Mouse (Mus musculus): ENCODE data around the gene Smyd2. TPM values are rescaled to one million over a fixed set of nuclear protein-coding genes. Genes with fewer than 3 reads are reported as not detected.

Smyd2 gene
- polyA plus RNA-seq, 1 experiment from 2014 or later = 92.6 TPM

DNA sequence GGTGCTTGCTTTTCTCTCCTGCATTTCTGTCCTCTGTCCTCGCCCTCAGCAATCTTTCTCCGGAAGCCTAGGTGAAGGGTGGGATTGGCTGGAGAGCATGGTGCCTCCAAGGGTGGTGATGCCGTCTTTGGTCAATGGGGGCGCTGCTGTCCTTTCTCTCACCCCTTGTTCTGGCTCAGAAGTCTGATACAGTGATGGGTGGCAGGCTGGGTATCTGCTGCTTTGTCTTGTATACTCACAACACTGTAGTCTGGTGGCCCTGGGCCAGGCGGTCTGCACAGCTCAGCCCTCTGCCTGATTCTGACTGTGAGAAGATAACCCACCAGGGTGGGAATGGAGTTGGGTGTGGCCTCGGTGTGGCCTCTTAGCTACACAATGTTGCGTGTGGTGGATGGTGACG is 51.6 kb downstream of the Smyd2 start:
- Histone ChIP-seq H3K9me3 (replicated peaks) (no peaks in the 10 kb centered on the region), H3K9ac (replicated peaks) (no peak overlapping the region), H3K27me3 (replicated peaks) (no peaks in the 10 kb centered on the region), H3K4me1 (peaks cover 26% of the 10 kb centered on the region), H3K4me3 (replicated peaks) (no peak overlapping the region), H3K27ac (replicated peaks) (no peak overlapping the region), H3K4me2 (no peak overlapping the region), H3K36me3 (no peaks in the 10 kb centered on the region)
- no peak for ATAC-seq (ENCODE audit: low FRiP score)
- WGBS = 85% methylated on average over 8 of the region's 8 CpGs

DNA sequence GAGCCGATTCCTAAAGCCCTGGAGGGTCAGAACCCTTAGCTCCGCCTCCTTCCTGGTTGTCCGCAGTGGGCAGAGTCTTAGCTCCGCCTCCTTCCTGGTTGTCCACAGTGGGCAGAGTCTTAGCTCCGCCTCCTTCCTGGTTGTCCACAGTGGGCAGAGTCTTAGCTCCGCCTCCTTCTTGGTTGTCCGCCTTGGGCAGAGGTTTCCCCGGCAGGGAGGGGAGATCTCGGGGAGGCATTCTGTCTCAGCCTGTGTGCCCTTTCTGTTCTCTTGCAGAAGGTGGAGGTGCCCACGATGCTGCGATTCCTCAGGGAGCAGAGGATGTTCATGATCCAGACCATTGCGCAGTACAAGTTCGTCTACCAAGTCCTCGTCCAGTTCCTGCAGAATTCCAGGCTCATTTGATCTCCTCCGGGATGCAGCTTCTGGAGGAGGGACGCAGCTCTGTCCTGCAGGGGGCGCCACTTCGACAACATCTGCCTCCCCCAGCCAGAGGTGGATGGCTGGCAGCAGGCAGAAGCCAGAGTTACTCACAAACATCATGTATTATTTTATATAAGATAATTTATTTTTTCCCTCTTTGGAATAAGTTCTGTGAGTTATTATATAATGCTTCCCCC is 52.4 kb downstream of the Smyd2 start:
- Histone ChIP-seq H3K9me3 (replicated peaks) (no peaks in the 10 kb centered on the region), H3K4me3 (replicated peaks) (no peak overlapping the region), H3K27me3 (replicated peaks) (no peaks in the 10 kb centered on the region), H3K4me1 (peaks cover 25% of the 10 kb centered on the region), H3K4me2 (no peak overlapping the region), H3K36me3 (no peaks in the 10 kb centered on the region), H3K9ac (replicated peaks) (no peak overlapping the region), H3K27ac (replicated peaks) (no peak overlapping the region)
- WGBS = 93% methylated on average over 18 of the region's 18 CpGs
- ATAC-seq (ENCODE audit: low FRiP score) = no peak

GRCm38 (mm10) chr1:189868036-189868435 is 54.1 kb downstream of the Smyd2 start:
- Histone ChIP-seq H3K4me1 (peaks cover 28% of the 10 kb centered on the region), H3K27me3 (replicated peaks) (no peaks in the 10 kb centered on the region), H3K4me2 (no peak overlapping the region), H3K36me3 (no peaks in the 10 kb centered on the region), H3K4me3 (replicated peaks) (no peak overlapping the region), H3K9me3 (replicated peaks) (no peaks in the 10 kb centered on the region), H3K9ac (replicated peaks) (no peak overlapping the region), H3K27ac (replicated peaks) (no peak overlapping the region)
- ATAC-seq (ENCODE audit: low FRiP score) = no peak
- WGBS = 84% methylated on average over 10 of the region's 10 CpGs

DNA sequence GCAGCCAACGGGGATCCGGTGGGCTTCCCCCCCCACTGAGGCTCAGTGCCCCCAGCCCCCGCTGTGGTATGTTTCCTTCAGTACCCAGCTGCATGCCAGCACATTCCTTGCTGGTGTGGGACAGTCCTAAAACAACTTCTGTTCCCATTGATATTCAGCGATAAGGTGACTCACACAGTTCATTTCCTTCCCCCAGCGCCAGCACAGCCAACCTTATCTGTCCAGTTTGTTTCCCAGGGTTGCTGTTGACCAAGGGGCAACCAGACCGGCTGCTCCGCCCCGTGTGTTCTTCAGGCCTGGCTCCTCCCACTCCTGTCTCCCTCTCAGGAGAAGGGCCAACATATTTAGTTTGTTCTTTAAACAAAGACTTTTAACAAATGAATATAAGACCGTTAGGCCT is 54.7 kb downstream of the Smyd2 start:
- no peaks in the 10 kb centered on the region for H3K36me3 ChIP-seq
- no peak overlapping the region for H3K27ac ChIP-seq (replicated peaks)
- 69% methylated on average over 9 of the region's 9 CpGs for WGBS
- no peak for ATAC-seq (ENCODE audit: low FRiP score)
- no peaks in the 10 kb centered on the region for H3K9me3 ChIP-seq (replicated peaks)
- no peak overlapping the region for H3K4me3 ChIP-seq (replicated peaks)
- H3K4me1 ChIP-seq = peaks cover 23% of the 10 kb centered on the region
- H3K9ac ChIP-seq (replicated peaks) = no peak overlapping the region
- no peaks in the 10 kb centered on the region for H3K27me3 ChIP-seq (replicated peaks)
- no peak overlapping the region for H3K4me2 ChIP-seq

DNA sequence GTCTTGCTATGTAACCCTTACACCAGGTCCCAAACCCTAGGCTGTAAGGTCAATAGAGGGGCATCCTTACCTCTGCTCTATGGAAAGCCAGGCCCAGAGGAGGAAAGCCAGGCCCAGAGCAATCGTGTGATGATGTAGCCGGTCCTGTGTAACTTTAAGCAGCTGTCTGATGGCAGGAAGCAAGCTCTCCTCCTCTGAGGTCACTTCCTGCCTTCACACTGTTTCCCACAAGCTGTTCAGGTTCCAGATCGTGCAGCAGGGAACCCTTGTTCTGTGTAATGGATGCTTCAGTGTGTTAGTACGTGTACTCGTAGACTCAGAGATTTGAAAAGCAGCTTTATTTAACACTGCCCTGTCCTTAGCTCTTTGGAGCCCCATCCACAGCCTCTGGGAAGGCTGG is 55.1 kb downstream of the Smyd2 start:
- WGBS = 73% methylated on average over 5 of the region's 5 CpGs
- Histone ChIP-seq H3K27me3 (replicated peaks) (no peaks in the 10 kb centered on the region), H3K9me3 (replicated peaks) (no peaks in the 10 kb centered on the region), H3K4me3 (replicated peaks) (no peak overlapping the region), H3K36me3 (no peaks in the 10 kb centered on the region), H3K4me2 (no peak overlapping the region), H3K4me1 (peaks cover 18% of the 10 kb centered on the region), H3K27ac (replicated peaks) (no peak overlapping the region), H3K9ac (replicated peaks) (no peak overlapping the region)
- ATAC-seq (ENCODE audit: low FRiP score) = no peak

DNA sequence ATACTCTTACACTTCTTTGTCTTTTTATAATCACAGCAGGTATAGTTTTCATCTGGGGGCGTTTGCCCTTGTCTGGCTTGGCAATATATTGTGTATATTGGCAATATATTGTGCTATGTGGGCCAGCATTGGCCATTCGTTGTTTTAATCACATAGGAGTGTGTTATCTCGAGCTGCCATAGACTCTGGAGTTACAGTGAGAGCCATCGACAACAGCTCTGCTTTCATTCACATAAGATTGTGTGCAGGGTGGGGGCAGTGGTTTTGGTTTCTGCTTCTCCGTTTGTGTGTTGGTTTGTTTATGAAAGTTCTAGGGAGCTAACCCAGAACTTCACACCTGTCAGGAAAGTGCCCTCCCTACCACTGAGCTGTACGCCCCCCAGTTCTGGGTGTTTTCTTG is 55.5 kb downstream of the Smyd2 start:
- WGBS = 83% methylated on average over 6 of the region's 6 CpGs
- Histone ChIP-seq H3K4me2 (no peak overlapping the region), H3K36me3 (no peaks in the 10 kb centered on the region), H3K9ac (replicated peaks) (no peak overlapping the region), H3K4me3 (replicated peaks) (no peak overlapping the region), H3K27me3 (replicated peaks) (no peaks in the 10 kb centered on the region), H3K4me1 (peaks cover 14% of the 10 kb centered on the region), H3K9me3 (replicated peaks) (no peaks in the 10 kb centered on the region), H3K27ac (replicated peaks) (no peak overlapping the region)
- ATAC-seq (ENCODE audit: low FRiP score) = no peak

DNA sequence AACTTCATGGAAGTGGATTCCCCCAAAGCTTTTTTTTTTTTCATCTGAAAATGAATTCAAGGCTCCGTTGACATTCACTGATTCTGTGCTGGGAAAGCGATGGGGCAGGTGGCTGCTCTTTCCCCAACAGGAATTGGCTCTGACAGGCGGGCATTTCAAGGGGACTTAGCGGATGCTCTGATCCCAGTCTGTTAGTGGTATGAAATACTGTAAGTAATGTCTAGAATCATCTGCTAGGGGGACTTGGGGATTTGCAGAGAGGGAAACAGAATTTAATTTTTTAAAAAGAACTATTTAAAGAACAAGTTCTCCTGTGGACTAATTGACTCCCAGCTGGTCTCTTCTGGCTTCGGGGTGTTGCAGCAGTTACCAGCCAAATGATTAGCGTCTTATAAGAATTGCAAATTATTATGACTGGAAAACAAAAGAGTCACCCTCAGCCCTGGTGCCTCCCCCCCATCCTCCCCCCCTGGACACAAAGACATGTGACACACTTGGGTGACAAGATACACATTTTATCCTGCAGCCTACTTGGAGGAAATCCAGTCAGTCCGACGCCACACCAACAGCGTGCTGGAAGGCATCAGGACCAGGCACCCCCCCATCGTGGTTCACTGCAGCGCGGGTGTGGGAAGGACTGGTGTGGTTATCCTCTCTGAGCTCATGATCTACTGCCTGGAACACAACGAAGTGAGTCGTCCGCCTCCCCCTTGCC is 57.2 kb downstream of the Smyd2 start:
- no peaks in the 10 kb centered on the region for H3K27me3 ChIP-seq (replicated peaks)
- ATAC-seq (ENCODE audit: low FRiP score) = no peak
- peaks cover 14% of the 10 kb centered on the region; the same call in 1 of the 2 replicates for H3K4me1 ChIP-seq
- no peak overlapping the region for H3K4me3 ChIP-seq (replicated peaks)
- no peaks in the 10 kb centered on the region for H3K9me3 ChIP-seq (replicated peaks)
- no peak overlapping the region for H3K27ac ChIP-seq (replicated peaks)
- H3K9ac ChIP-seq (replicated peaks) = no peak overlapping the region
- H3K4me2 ChIP-seq = no peak overlapping the region
- 51% methylated on average over 15 of the region's 15 CpGs for WGBS
- no peaks in the 10 kb centered on the region for H3K36me3 ChIP-seq

GRCm38 (mm10) chr1:189864301-189864700 is 57.9 kb downstream of the Smyd2 start:
- WGBS = 70% methylated on average over 9 of the region's 9 CpGs
- no peaks in the 10 kb centered on the region for H3K27me3 ChIP-seq (replicated peaks)
- no peak overlapping the region for H3K4me3 ChIP-seq (replicated peaks)
- H3K27ac ChIP-seq (replicated peaks) = no peak overlapping the region
- no peak for ATAC-seq (ENCODE audit: low FRiP score)
- no peak overlapping the region for H3K9ac ChIP-seq (replicated peaks)
- H3K36me3 ChIP-seq = no peaks in the 10 kb centered on the region
- H3K9me3 ChIP-seq (replicated peaks) = no peaks in the 10 kb centered on the region
- H3K4me2 ChIP-seq = no peak overlapping the region
- peaks cover 14% of the 10 kb centered on the region; the same call in 1 of the 2 replicates for H3K4me1 ChIP-seq

DNA sequence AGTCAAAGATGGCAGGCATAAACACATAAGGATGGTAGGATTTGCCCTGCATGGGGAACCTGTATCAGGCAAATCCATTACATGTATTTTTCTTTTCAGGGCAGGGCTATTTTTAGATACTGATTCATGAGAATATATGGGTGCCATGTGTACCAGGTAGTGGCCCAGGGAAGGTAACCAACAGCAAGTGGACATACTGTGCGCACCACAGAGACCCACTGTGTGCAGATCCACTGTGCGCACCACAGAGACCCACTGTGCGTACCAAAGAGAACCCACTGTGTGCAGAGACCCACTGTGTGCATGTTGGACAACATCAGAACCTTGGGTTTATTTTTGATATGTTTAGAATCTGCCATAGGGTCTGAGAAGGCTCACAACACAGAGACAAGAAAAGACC is 58.4 kb downstream of the Smyd2 start:
- H3K27ac ChIP-seq (replicated peaks) = no peak overlapping the region
- no peak overlapping the region for H3K9ac ChIP-seq (replicated peaks)
- H3K36me3 ChIP-seq = no peaks in the 10 kb centered on the region
- H3K4me1 ChIP-seq = peaks cover 15% of the 10 kb centered on the region; the same call in 1 of the 2 replicates
- H3K4me3 ChIP-seq (replicated peaks) = no peak overlapping the region
- H3K27me3 ChIP-seq (replicated peaks) = no peaks in the 10 kb centered on the region
- ATAC-seq (ENCODE audit: low FRiP score) = no peak
- H3K9me3 ChIP-seq (replicated peaks) = no peaks in the 10 kb centered on the region
- WGBS = 96% methylated on average over 3 of the region's 3 CpGs
- no peak overlapping the region for H3K4me2 ChIP-seq

DNA sequence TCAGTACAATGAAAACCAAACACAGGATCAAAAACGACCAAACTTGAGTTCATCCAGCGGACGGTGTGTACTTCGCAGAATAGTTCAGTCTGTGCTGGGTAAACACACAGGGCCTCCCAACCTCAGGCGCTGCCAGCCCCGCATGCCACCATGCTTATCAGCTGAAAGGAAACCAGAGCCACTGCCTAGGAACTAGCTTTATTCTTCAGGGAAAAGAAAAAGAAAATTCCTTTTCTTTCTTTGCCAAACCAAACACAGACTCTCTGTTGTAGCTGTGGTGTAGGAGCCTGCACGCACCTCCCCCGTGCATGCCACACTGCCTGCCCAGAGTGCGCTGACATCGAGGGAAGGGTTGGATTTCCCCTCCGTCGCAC is 61.2 kb downstream of the Smyd2 start:
- peaks cover 16% of the 10 kb centered on the region; the same call in 1 of the 2 replicates for H3K4me1 ChIP-seq
- H3K27ac ChIP-seq (replicated peaks) = no peak overlapping the region
- no peaks in the 10 kb centered on the region for H3K27me3 ChIP-seq (replicated peaks)
- no peak overlapping the region for H3K9ac ChIP-seq (replicated peaks)
- no peak overlapping the region for H3K4me2 ChIP-seq
- ATAC-seq (ENCODE audit: low FRiP score) = no peak
- 73% methylated on average over 12 of the region's 12 CpGs for WGBS
- H3K36me3 ChIP-seq = no peaks in the 10 kb centered on the region
- H3K4me3 ChIP-seq (replicated peaks) = no peak overlapping the region
- H3K9me3 ChIP-seq (replicated peaks) = no peaks in the 10 kb centered on the region

DNA sequence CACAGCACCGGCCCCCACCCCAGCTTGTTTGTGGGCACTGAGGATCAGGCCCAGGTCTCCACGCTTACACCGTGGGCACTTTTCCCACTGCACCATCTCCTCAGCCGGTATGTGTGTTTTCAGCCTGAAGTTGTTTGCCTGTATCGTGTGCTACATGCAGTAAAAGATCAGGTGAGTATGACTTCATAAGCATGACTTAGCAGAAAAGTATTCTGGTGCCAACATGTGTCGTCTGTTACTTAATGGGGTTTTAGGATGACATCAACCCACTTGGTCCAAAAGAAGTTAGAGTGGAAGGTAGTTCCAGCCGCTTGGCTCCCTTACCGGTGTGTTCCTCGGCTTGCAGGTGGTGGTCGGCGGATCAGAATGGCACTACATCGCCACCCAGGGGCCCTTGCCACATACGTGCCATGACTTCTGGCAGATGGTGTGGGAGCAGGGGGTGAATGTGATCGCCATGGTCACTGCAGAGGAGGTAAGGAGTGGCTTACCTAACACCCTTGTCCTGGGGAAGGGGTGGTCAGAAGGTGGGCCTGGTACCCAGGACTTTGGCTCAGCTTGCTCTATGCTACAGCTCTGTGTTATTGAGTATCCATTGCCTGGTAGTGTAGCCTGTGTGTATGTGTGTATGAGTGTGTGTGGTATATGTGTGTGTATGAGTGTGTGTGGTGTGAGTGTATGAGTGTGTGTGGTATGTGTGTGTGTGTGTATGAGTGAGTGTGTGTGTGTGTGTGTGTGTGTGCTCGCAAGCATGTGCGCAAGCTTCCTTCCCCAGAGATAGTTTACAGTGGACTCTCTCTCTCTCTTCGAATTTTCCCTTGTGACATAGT is 61.8 kb downstream of the Smyd2 start:
- H3K36me3 ChIP-seq = no peaks in the 10 kb centered on the region
- no peaks in the 10 kb centered on the region for H3K9me3 ChIP-seq (replicated peaks)
- H3K9ac ChIP-seq (replicated peaks) = no peak overlapping the region
- no peak overlapping the region for H3K4me3 ChIP-seq (replicated peaks)
- H3K4me1 ChIP-seq = peaks cover 16% of the 10 kb centered on the region; the same call in 1 of the 2 replicates
- no peak overlapping the region for H3K27ac ChIP-seq (replicated peaks)
- 85% methylated on average over 17 of the region's 17 CpGs for WGBS
- no peak overlapping the region for H3K4me2 ChIP-seq
- no peaks in the 10 kb centered on the region for H3K27me3 ChIP-seq (replicated peaks)
- no peak for ATAC-seq (ENCODE audit: low FRiP score)

GRCm38 (mm10) chr1:189858377-189858776 is 63.8 kb downstream of the Smyd2 start:
- H3K27ac ChIP-seq (replicated peaks) = no peak overlapping the region
- no peaks in the 10 kb centered on the region for H3K27me3 ChIP-seq (replicated peaks)
- H3K4me1 ChIP-seq = peaks cover 8% of the 10 kb centered on the region; the same call in 1 of the 2 replicates
- H3K9me3 ChIP-seq (replicated peaks) = no peaks in the 10 kb centered on the region
- H3K4me2 ChIP-seq = no peak overlapping the region
- no peaks in the 10 kb centered on the region for H3K36me3 ChIP-seq
- no peak overlapping the region for H3K9ac ChIP-seq (replicated peaks)
- no peak for ATAC-seq (ENCODE audit: low FRiP score)
- 51% methylated on average over 6 of the region's 6 CpGs for WGBS
- H3K4me3 ChIP-seq (replicated peaks) = no peak overlapping the region

Data from neural tube, embryonic 15.5 days (tissue).